Mouse (Mus musculus) liver, embryonic 13.5 days (tissue): Measurements from ENCODE around the gene Stim1. TPM values are rescaled to one million over a fixed set of nuclear protein-coding genes. Genes with fewer than 3 reads are reported as not detected.
A peak's percentile ranks its signal among the peaks of the same experiment; 100 is the strongest.
"Not testable (repeated sequence)": the region's sequence is repeated elsewhere in the genome, so short reads cannot be mapped to it uniquely, and the experiment has no call there.

Experiments
- ATAC-seq: fragments of 200-750 bp; cut with Nextera tagmentation; 2 replicates; pipeline ENCODE4 v1.8.0; 2017; ENCODE audit warnings: low read depth, mild to moderate bottlenecking, moderate number of reproducible peaks, moderate library complexity
- DNase-seq: peaks from one replicate; pipeline ENCODE4 v3.0.0; 2022
- H3K27ac ChIP-seq: fragments of 300-500 bp; sonication (generic); 2 replicates; pipeline ENCODE4 v1.5.1; 2015; ENCODE audit warnings: moderate library complexity, mild to moderate bottlenecking, inconsistent platforms
- H3K27me3 ChIP-seq: fragments of 300-500 bp; sonication (generic); 2 replicates; pipeline ENCODE4 v1.6.1; 2015; ENCODE audit warnings: mild to moderate bottlenecking, inconsistent platforms
- H3K36me3 ChIP-seq: fragments of 300-500 bp; sonication (generic); 2 replicates; pipeline ENCODE4 v1.6.1; 2015; ENCODE audit warnings: mild to moderate bottlenecking, inconsistent platforms
- H3K4me1 ChIP-seq: fragments of 300-500 bp; sonication (generic); replicated peaks from 2 replicates; pipeline ENCODE4 v1.6.1; 2015; ENCODE audit warnings: inconsistent platforms
- H3K4me2 ChIP-seq: fragments of 300-500 bp; sonication (generic); 2 replicates; pipeline ENCODE4 v1.6.1; 2015; ENCODE audit warnings: inconsistent platforms, mild to moderate bottlenecking, moderate library complexity
- H3K4me3 ChIP-seq: fragments of 300-500 bp; sonication (generic); replicated peaks from 2 replicates; pipeline ENCODE4 v1.5.1; 2015; ENCODE audit warnings: mild to moderate bottlenecking, inconsistent platforms
- H3K9ac ChIP-seq: fragments of 300-500 bp; sonication (generic); 2 replicates; pipeline ENCODE4 v1.6.1; 2015; ENCODE audit warnings: mild to moderate bottlenecking, inconsistent platforms
- H3K9me3 ChIP-seq: fragments of 300-500 bp; sonication (generic); replicated peaks from 2 replicates; pipeline ENCODE4 v1.6.1; 2016; ENCODE audit warnings: inconsistent platforms
- WGBS: fragments of 180-500 bp; shearing (Covaris S2); methylation state at CpG from one replicate; pipeline ENCODE4 v1.1.7; 2015; ENCODE audit not compliant: insufficient replicate concordance; 5-methylcytosine and 5-hydroxymethylcytosine counted together
- polyA plus RNA-seq: library from polyadenylated mRNA; unstranded; fragments of >200 nt; fragmentation: Nextera tagmentation; extraction: Ambion mirVana; gene quantifications from 2 replicates; pipeline ENCODE4 v1.2.1, GENCODE M21; 2015

Stim1 gene
- polyA plus RNA-seq, 1 experiment from 2014 or later, result 13.3 TPM

DNA sequence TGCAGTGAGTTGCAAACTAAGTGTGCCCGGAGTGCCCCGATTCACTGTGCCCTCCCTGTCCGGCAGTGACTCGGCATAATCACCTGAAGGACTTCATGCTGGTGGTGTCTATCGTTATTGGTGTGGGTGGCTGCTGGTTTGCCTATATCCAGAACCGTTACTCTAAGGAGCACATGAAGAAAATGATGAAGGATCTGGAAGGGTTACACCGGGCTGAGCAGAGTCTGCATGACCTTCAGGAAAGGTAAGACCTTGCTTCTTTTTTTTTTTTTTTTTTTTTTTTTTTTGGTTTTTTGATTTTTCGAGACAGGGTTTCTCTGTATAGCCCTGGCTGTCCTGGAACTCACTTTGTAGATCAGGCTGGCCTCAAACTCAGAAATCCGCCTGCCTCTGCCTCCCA is 147.7 kb downstream of the Stim1 start:
- WGBS, result 81% methylated on average over 9 of the region's 9 CpGs
- not testable (repeated sequence) for H3K4me3 ChIP-seq

DNA sequence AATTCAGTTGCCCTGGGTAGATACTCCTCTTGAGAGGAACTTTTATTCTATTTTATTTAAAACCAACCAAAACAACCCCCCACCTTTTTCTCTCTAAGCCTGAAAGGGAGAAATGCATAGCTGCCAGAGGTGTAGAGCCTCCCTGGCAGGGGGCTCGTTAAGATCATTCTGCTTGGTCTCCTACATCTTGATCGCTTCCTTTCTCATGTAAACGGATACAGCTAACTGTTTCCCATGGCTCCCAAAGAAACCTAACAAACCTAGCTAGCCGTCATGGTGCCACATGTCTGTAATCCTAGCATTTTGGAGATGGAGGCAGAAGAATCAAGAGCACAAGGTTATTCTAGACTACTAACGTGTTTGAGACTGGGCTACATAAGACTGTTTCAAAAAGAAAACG is 148.2 kb downstream of the Stim1 start:
- H3K36me3 ChIP-seq, result peaks cover 5% of the 10 kb centered on the region; the same call in 1 of the 2 replicates
- H3K9ac ChIP-seq, result no peak overlapping the region
- 74% methylated on average over 6 of the region's 6 CpGs for WGBS
- no peaks in the 10 kb centered on the region for H3K9me3 ChIP-seq
- DNase-seq (no peak), ATAC-seq (no peak)
- H3K4me3 ChIP-seq, result no peak overlapping the region
- no peaks in the 10 kb centered on the region for H3K27me3 ChIP-seq
- H3K4me1 ChIP-seq, result peaks cover 7% of the 10 kb centered on the region
- no peak overlapping the region for H3K27ac ChIP-seq
- no peak overlapping the region for H3K4me2 ChIP-seq

More for the DNA sequence above, 147.7 kb downstream of the Stim1 start:
- DNase-seq, ATAC-seq, H3K9me3 ChIP-seq, H3K36me3 ChIP-seq, H3K4me2 ChIP-seq, H3K9ac ChIP-seq, H3K27ac ChIP-seq, H3K27me3 ChIP-seq, H3K4me1 ChIP-seq: not testable (repeated sequence)

DNA sequence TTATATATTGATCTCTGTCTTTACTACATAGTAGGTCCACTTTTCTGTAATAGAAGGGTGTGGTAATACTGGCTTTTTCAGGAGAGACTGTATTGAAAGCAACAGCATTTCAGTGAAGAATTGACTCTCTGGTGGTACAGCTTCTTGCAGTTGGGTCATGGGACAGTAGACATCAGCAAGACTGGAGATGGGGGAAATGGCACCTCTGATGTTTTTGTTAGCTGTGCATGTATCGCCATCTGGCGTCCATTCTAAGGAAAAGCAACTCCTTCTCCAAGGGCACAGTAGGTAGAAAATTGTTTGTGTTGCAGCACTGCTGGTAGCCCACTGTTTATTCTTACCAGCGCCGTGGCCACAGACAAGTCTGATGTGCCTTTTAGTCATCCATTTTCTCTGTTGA is 149.8 kb downstream of the Stim1 start:
- Histone ChIP-seq H3K9ac (no peak overlapping the region), H3K27me3 (no peaks in the 10 kb centered on the region), H3K36me3 (no peaks in the 10 kb centered on the region), H3K4me2 (no peak overlapping the region), H3K9me3 (no peaks in the 10 kb centered on the region), H3K4me3 (no peak overlapping the region), H3K27ac (no peak overlapping the region), H3K4me1 (peaks cover 7% of the 10 kb centered on the region)
- DNase-seq (peak; percentile 36), ATAC-seq (0 out of 2 replicates have a peak, but pooled peaks have one; percentile 18)
- WGBS, result 4% methylated on average over 4 of the region's 4 CpGs

DNA sequence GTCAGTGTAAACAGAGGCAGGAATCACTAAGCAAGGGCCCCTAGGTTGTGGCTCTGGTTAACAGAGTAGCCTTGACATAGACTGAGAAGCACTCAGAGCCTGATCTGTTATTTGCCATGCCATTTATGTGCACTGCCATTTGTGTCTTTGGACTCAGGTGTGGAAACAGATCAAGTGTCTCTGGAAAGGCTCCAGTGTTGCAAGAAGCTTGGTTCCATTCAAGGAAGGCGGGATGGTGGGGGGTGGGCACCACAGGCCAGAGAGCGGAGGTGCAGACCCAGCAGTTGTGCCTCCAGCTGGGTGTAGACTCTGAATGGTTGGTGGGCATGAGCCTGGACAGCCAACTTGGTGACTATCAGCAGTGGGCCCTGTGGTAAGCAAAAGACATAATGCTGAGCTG is 154.4 kb downstream of the Stim1 start:
- no peak for DNase-seq
- no peak overlapping the region for H3K4me2 ChIP-seq
- H3K36me3 ChIP-seq, result no peaks in the 10 kb centered on the region
- no peak overlapping the region for H3K27ac ChIP-seq
- H3K27me3 ChIP-seq, result no peaks in the 10 kb centered on the region
- peaks cover 7% of the 10 kb centered on the region for H3K4me1 ChIP-seq
- 88% methylated on average over 2 of the region's 2 CpGs for WGBS
- H3K9me3 ChIP-seq, result no peaks in the 10 kb centered on the region
- H3K9ac ChIP-seq, result no peak overlapping the region
- ATAC-seq, result no peak
- no peak overlapping the region for H3K4me3 ChIP-seq

DNA sequence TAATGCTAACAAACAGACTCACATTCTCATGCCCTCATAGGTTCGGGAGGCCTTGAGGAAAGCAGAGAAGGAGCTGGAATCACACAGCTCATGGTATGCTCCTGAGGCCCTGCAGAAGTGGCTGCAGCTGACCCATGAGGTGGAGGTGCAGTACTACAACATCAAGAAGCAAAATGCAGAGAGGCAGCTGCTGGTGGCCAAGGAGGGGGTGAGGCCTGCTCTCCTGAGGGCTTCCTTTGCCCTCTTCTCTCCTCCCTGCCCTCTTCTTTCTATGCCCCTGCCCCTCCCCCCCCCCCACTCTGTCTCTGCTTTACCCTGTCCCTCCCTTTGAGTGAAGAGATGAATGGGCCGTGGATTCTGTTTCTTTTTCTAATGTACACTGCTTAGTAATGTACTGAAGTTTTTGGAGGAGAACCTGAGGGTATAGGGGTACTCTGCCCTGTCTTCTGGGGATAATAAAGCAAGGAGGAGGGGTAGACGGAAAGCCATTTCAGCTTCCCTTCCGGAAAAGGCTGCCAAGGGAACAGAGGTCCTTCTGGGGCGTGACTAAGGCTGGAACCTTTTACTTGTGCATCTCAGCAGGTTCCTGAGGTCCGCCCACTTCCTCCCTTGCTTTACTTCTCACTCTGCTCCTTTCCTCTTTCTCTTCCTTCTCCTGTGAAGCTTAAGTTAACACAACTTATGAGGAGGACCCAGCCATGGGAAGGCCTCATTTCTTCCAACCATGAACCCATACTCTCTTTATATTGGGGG is 158.5 kb downstream of the Stim1 start:
- ATAC-seq, result 0 out of 2 replicates have a peak, but pooled peaks have one; percentile 20

DNA sequence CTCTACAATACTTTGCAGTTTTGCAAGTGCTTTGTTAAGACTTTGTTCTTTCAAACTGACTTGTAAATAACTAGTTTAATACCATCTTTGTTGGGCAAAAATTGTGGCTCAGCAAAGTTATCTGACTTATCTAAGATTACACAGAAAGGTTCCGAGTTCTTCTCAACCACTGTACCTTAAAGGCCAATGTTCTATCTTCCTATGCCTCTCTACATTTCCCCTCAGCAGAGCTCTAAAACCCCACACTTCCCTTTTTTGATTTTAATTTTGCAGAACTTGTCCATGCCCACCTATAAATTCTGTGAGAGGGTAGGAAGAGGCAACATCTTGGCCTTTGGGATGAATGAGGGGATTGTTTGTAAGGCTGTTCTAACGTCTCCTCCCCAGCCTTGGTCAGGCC is 166.7 kb downstream of the Stim1 start:
- WGBS, result 54% methylated on average over 2 of the region's 2 CpGs
- Histone ChIP-seq H3K9me3 (no peaks in the 10 kb centered on the region), H3K4me1 (peaks cover 4% of the 10 kb centered on the region; the same call in 1 of the 2 replicates), H3K27me3 (no peaks in the 10 kb centered on the region), H3K4me3 (no peak overlapping the region), H3K36me3 (0 out of 2 replicates have a peak, but pooled peaks cover 12% of the 10 kb centered on the region), H3K27ac (no peak overlapping the region), H3K9ac (no peak overlapping the region), H3K4me2 (no peak overlapping the region)
- DNase-seq, result no peak
- no peak for ATAC-seq

More for the DNA sequence above, 158.5 kb downstream of the Stim1 start:
- Histone ChIP-seq H3K4me3 (no peak overlapping the region), H3K9ac (no peak overlapping the region), H3K27me3 (no peaks in the 10 kb centered on the region), H3K27ac (0 out of 2 replicates have a peak overlapping the region, but pooled peaks have one; percentile 20), H3K9me3 (no peaks in the 10 kb centered on the region), H3K4me1 (peaks cover 10% of the 10 kb centered on the region), H3K4me2 (no peak overlapping the region), H3K36me3 (0 out of 2 replicates have a peak, but pooled peaks cover 3% of the 10 kb centered on the region)
- whole genome bisulfite sequencing, result 35% methylated on average over 6 of the region's 6 CpGs
- no peak for DNase-seq

DNA sequence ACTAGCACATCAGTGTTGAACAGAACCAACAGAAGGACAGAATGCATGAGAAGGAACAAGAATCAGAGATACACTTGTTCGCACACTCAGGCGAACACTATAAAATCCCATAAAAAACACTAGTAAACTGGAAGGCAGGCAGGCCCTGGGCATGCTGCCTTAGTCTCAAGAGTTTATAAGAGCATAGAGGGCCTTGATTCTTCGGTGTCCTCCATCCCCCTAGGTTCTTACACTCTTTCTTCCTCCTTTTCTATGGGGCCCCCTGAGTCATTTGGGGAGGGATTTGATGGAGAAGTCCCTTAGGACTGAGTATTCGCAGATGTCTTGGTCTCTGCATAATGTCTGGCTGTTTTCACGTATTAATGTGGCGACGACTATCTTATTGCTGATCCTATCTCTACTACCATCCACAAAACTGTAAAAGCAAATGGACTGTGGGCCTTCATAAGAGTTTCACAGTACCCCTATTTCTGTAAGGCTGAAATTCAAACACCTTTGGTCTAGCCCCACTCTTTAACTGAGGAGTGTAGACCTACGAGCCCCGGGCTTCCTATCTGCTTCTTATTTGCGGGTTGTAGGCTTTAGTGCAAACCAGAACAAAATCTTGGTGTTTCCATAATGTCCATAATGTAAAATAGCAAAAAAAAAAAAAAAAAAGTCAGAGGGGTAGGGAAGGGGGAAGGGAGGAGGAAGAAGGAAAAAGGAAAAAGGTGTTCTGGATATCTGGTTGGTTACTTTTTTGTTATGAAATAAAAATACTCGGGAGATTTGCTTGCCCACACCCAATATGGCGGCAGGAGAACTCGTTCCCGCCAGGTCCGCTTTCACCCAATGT is 173.4 kb downstream of the Stim1 start:
- DNase-seq (no peak), ATAC-seq (no peak)
- H3K27ac ChIP-seq, result peak overlapping the region; percentile 94
- H3K9ac ChIP-seq, result 0 out of 2 replicates have a peak overlapping the region, but pooled peaks have one; percentile 19
- peak overlapping the region; percentile 86 for H3K4me3 ChIP-seq
- peaks cover 20% of the 10 kb centered on the region for H3K36me3 ChIP-seq
- WGBS, result 46% methylated on average over 15 of the region's 15 CpGs
- no peaks in the 10 kb centered on the region for H3K9me3 ChIP-seq
- peaks cover 27% of the 10 kb centered on the region for H3K4me1 ChIP-seq
- H3K4me2 ChIP-seq, result peak overlapping the region; percentile 92
- no peaks in the 10 kb centered on the region for H3K27me3 ChIP-seq

DNA sequence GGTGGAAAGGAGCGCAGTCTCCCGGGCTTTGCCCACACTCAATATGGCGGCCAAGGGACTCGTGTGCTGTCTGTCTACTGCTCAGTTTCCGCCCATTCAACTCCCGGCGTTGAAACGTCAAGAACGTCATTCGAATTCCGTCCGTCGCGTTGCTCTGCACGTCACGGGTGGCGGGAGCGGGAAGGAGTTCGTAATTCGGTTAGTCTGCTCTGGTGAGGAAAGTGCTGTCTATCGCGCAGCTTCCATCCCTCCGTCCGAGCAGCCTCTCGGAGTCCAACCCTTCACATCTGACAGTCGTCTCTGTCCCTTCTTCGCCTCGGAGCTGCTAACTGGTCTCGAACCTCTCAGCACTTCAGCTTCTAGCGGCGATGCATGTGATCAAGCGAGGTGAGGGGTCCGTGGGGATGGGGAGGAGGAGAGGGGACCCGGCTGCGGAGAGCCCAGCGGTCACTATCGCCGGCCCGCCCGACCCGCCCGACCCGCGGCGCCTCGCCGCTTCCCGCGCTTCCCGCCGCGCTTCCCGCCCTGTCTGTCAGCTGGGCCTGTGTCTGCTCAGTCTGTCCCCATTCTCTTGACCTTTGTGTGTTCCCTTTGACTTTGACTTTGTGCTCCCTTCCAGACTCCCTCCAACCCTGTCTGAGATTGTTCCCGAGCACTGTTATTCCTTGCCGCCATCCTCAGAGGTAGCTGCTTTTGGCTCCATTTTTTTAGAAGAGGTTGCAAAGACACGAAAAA is 174.2 kb downstream of the Stim1 start, which contains the start of gene Rrm1:
Rrm1 (plus strand) TSS at position 39 of the 735 bp plus-strand sequence.
- peak; percentile 90 for ATAC-seq
- H3K36me3 ChIP-seq, result peaks cover 28% of the 10 kb centered on the region
- no peaks in the 10 kb centered on the region for H3K27me3 ChIP-seq
- under 1% methylated on average over 56 of the region's 56 CpGs for WGBS
- H3K9ac ChIP-seq, result peak within 1 kb of the TSS; percentile 96
- H3K4me3 ChIP-seq, result peak within 1 kb of the TSS; percentile 86
- no peaks in the 10 kb centered on the region for H3K9me3 ChIP-seq
- peak within 1 kb of the TSS; percentile 92 for H3K4me2 ChIP-seq
- peaks cover 29% of the 10 kb centered on the region for H3K4me1 ChIP-seq
- DNase-seq, result peak; percentile 93
- peak within 1 kb of the TSS; percentile 94 for H3K27ac ChIP-seq

DNA sequence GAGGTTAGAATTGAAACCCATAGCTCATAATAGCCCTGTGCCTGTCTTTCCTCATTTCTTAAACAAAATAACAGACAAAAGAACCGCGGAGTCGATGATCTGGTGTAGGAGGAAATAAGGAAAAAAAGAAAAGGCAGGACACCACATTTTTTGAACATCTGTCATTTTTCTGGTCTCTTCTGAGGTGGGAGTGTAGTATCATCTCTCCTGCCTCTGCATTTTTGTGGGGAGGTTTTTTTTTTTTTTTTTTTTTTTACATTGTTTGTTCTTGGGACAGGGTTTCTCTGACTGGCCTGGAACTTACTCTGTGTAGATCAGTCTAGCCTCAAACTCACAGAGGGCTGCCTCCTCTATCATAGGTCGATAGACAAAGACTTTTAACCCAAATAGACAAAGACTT is 174.8 kb downstream of the Stim1 start:
- Histone ChIP-seq H3K4me3 (peak overlapping the region; percentile 86), H3K4me2 (peak overlapping the region; percentile 92), H3K27ac (peak overlapping the region; percentile 94), H3K36me3 (peaks cover 33% of the 10 kb centered on the region), H3K9me3 (no peaks in the 10 kb centered on the region), H3K4me1 (peaks cover 29% of the 10 kb centered on the region), H3K9ac (peak overlapping the region; percentile 96), H3K27me3 (no peaks in the 10 kb centered on the region)
- 1% methylated on average over 4 of the region's 4 CpGs for WGBS
- ATAC-seq (no peak), DNase-seq (no peak)

DNA sequence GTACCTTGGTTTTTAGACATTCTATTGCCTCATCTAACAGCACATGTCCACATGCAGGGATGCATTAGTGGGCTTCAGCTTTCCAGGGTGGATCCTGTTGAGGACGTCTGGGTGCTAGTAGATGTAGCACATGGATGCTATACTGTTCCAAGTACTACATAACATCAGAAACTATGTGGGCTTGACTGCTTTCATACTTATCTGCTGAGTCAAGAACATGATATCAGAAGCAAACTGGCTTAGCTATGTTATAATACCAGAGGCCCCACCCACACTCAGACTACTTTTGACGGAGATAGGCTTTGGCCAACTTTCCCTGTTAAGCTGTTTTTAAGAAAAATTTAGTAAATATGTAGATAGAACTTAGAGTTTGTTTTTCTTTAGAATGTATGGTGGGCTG is 176.7 kb downstream of the Stim1 start:
- Histone ChIP-seq H3K27ac (peak overlapping the region; percentile 94), H3K9ac (peak overlapping the region; percentile 80), H3K27me3 (no peaks in the 10 kb centered on the region), H3K4me2 (peak overlapping the region; percentile 92), H3K4me3 (peak overlapping the region; percentile 86), H3K4me1 (peaks cover 29% of the 10 kb centered on the region), H3K9me3 (no peaks in the 10 kb centered on the region), H3K36me3 (peaks cover 49% of the 10 kb centered on the region)
- DNase-seq (peak; percentile 64), ATAC-seq (peak; percentile 77)
- 21% methylated on average over 2 of the region's 2 CpGs for WGBS

DNA sequence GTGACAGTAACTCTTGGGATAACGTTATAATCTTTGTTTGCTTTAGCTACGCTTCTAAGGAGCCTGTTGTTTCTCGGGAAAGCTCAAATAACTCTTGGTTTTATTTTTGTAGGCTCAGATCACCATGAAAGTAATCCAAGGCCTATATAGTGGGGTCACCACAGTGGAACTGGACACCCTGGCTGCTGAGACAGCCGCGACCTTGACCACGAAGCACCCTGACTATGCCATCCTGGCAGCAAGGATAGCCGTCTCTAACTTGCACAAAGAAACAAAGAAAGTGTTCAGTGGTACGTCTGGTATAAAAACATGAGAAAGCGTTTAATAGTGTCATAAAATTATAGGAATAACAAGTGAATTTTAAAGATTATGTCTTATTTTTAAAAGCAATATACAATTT is 178.8 kb downstream of the Stim1 start:
- Histone ChIP-seq H3K27ac (no peak overlapping the region), H3K4me3 (no peak overlapping the region), H3K27me3 (no peaks in the 10 kb centered on the region), H3K4me1 (peaks cover 22% of the 10 kb centered on the region), H3K9ac (no peak overlapping the region), H3K9me3 (no peaks in the 10 kb centered on the region), H3K4me2 (no peak overlapping the region), H3K36me3 (peaks cover 70% of the 10 kb centered on the region)
- DNase-seq (no peak), ATAC-seq (no peak)
- 94% methylated on average over 9 of the region's 9 CpGs for whole genome bisulfite sequencing
